Mouse (Mus musculus): ENCODE measurements around the gene Pnmt. TPM values are rescaled to one million over a fixed set of nuclear protein-coding genes. Genes with fewer than 3 reads are reported as not detected.

The Pnmt gene
- polyA plus RNA-seq, 1 experiment from 2014 or later = 4.8 TPM

DNA sequence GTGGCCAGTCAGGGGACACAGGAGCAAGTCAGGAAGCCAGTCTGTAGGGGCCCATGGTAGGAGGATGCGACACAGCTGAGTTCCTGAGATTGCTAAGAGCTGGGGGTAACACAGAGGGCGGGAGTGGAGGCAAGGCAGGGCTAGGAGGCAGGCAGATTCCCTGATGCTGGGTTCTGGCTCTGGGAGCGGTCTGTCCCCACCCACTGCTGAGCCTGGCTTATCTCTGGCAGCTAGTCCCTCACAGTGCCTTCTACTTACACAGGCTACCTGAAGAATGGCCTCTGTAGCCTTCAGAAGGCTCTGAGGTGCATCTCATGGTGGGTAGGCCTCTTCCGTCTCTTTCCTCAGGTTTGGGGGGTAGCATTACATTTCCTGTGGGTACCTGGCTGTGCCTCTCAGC is 6.4 kb downstream of the Pnmt start:
- Histone ChIP-seq H3K27ac (ENCODE audit: low read depth, low read length) (peak overlapping the region; percentile 92), H3K4me3 (ENCODE audit: low read depth, low read length) (no peak overlapping the region), H3K36me3 (ENCODE audit: control insufficient read depth, insufficient read depth, low read length) (no peaks in the 10 kb centered on the region), H3K9ac (ENCODE audit: low read depth, low read length) (peak overlapping the region; percentile 54; the same call in 1 of the 2 replicates), H3K4me2 (peak overlapping the region; percentile 27), H3K9me3 (replicated peaks; ENCODE audit: control insufficient read depth, low read length) (no peaks in the 10 kb centered on the region), H3K4me1 (ENCODE audit: control insufficient read depth, insufficient read depth, low read length) (peaks cover 60% of the 10 kb centered on the region), H3K27me3 (ENCODE audit: control insufficient read depth, insufficient read depth, low read length) (peaks cover 8% of the 10 kb centered on the region)
- 10% methylated on average over 4 of the region's 4 CpGs for WGBS (ENCODE audit: insufficient replicate concordance)
- 0 out of 2 replicates have a peak, but pooled peaks have one; percentile 20 for ATAC-seq (replicated peaks; ENCODE audit: insufficient number of reproducible peaks, low FRiP score, low TSS enrichment)

DNA sequence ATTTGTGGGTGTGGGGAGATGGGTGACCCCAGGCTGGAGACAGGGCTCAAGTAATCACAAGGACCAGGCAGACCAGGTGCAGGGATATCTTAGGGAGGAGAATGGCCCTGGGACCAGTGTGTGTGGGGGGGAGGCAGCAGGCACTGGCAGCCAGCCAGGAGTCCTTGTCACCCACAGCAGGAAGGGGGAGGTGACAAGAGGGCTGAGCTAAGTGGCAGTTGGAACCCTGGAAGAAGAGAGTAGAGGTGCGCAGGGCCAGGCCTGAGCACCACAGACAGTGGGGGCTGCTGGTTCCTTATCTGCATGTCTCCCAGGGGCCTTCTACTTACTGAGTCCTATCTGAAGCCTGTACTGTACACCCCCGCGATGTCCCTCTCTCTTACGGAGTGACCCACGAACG is 7.1 kb downstream of the Pnmt start:
- Histone ChIP-seq H3K4me1 (ENCODE audit: control insufficient read depth, insufficient read depth, low read length) (peaks cover 55% of the 10 kb centered on the region), H3K4me2 (peak overlapping the region; percentile 27), H3K36me3 (ENCODE audit: control insufficient read depth, insufficient read depth, low read length) (no peaks in the 10 kb centered on the region), H3K9me3 (replicated peaks; ENCODE audit: control insufficient read depth, low read length) (no peaks in the 10 kb centered on the region), H3K4me3 (ENCODE audit: low read depth, low read length) (no peak overlapping the region), H3K27me3 (ENCODE audit: control insufficient read depth, insufficient read depth, low read length) (peaks cover 1% of the 10 kb centered on the region), H3K9ac (ENCODE audit: low read depth, low read length) (peak overlapping the region; percentile 44), H3K27ac (ENCODE audit: low read depth, low read length) (peak overlapping the region; percentile 92)
- peak; percentile 53 for ATAC-seq (replicated peaks; ENCODE audit: insufficient number of reproducible peaks, low FRiP score, low TSS enrichment)
- 31% methylated on average over 6 of the region's 6 CpGs for WGBS (ENCODE audit: insufficient replicate concordance)

DNA sequence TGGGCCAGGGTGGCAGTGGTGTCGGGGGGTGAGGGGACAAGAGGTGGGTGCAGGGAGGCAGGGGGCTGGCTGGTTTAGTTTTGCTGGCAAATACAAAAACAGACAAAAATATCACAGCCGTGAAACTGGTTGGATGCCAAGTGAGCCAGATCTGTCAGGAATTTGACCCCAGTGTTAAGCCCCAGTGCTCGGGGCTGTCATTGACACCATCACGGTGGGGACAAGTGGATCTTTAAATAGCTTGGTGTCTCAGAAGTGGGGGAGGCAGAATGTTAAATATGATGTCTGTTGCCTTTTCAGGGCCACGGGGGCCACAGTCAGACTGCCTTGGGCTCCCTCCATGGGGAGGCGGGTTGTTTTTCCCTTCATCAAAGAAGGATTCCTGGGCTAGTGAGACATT is 8.1 kb downstream of the Pnmt start:
- no peaks in the 10 kb centered on the region for H3K27me3 ChIP-seq (ENCODE audit: control insufficient read depth, insufficient read depth, low read length)
- no peak for ATAC-seq (replicated peaks; ENCODE audit: insufficient number of reproducible peaks, low FRiP score, low TSS enrichment)
- H3K4me2 ChIP-seq = peak overlapping the region; percentile 27
- no peaks in the 10 kb centered on the region for H3K9me3 ChIP-seq (replicated peaks; ENCODE audit: control insufficient read depth, low read length)
- peak overlapping the region; percentile 92 for H3K27ac ChIP-seq (ENCODE audit: low read depth, low read length)
- H3K36me3 ChIP-seq (ENCODE audit: control insufficient read depth, insufficient read depth, low read length) = no peaks in the 10 kb centered on the region
- H3K4me1 ChIP-seq (ENCODE audit: control insufficient read depth, insufficient read depth, low read length) = peaks cover 45% of the 10 kb centered on the region
- 21% methylated on average over 6 of the region's 6 CpGs for WGBS (ENCODE audit: insufficient replicate concordance)
- H3K4me3 ChIP-seq (ENCODE audit: low read depth, low read length) = no peak overlapping the region
- H3K9ac ChIP-seq (ENCODE audit: low read depth, low read length) = no peak overlapping the region; the same call in 1 of the 2 replicates

DNA sequence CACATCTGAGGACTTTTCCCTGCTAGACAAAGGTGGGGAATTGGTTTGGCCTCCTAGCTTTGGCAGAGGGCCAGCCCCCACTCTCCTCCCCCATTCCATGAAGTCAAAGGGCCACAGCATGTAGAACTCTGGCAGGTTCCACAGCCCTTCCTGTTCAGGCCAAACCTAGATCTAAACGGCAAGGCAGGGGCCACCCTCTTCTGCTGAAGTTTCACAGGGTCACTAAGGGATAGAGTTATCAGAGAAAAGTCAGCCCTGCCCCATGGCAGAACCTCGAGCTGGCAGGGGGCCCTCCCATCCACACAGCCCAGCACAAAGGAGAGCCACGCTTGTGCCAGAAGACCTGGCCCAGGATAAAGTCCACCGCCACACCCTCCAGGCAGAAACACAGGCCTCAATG is 8.8 kb downstream of the Pnmt start:
- H3K4me1 ChIP-seq (ENCODE audit: control insufficient read depth, insufficient read depth, low read length) = peaks cover 49% of the 10 kb centered on the region

GRCm38 (mm10) chr11:98397946-98398345 is 11.7 kb downstream of the Pnmt start:
- no peaks in the 10 kb centered on the region for H3K27me3 ChIP-seq (ENCODE audit: control insufficient read depth, insufficient read depth, low read length)
- H3K4me2 ChIP-seq = no peak overlapping the region
- H3K9ac ChIP-seq (ENCODE audit: low read depth, low read length) = no peak overlapping the region
- no peaks in the 10 kb centered on the region for H3K9me3 ChIP-seq (replicated peaks; ENCODE audit: control insufficient read depth, low read length)
- no peak overlapping the region for H3K4me3 ChIP-seq (ENCODE audit: low read depth, low read length)
- no peak overlapping the region for H3K27ac ChIP-seq (ENCODE audit: low read depth, low read length)
- WGBS (ENCODE audit: insufficient replicate concordance) = 78% methylated on average over 7 of the region's 7 CpGs
- H3K4me1 ChIP-seq (ENCODE audit: control insufficient read depth, insufficient read depth, low read length) = peaks cover 25% of the 10 kb centered on the region
- H3K36me3 ChIP-seq (ENCODE audit: control insufficient read depth, insufficient read depth, low read length) = no peaks in the 10 kb centered on the region
- no peak for ATAC-seq (replicated peaks; ENCODE audit: insufficient number of reproducible peaks, low FRiP score, low TSS enrichment)

More for the DNA sequence above, 8.8 kb downstream of the Pnmt start:
- 25% methylated on average over 4 of the region's 4 CpGs for WGBS (ENCODE audit: insufficient replicate concordance)
- no peaks in the 10 kb centered on the region for H3K27me3 ChIP-seq (ENCODE audit: control insufficient read depth, insufficient read depth, low read length)
- peak overlapping the region; percentile 92 for H3K27ac ChIP-seq (ENCODE audit: low read depth, low read length)
- ATAC-seq (replicated peaks; ENCODE audit: insufficient number of reproducible peaks, low FRiP score, low TSS enrichment) = no peak
- no peaks in the 10 kb centered on the region for H3K9me3 ChIP-seq (replicated peaks; ENCODE audit: control insufficient read depth, low read length)
- H3K9ac ChIP-seq (ENCODE audit: low read depth, low read length) = 0 out of 2 replicates have a peak overlapping the region, but pooled peaks have one; percentile 28
- no peak overlapping the region for H3K4me3 ChIP-seq (ENCODE audit: low read depth, low read length)
- H3K4me2 ChIP-seq = peak overlapping the region; percentile 23; the same call in 1 of the 2 replicates
- H3K36me3 ChIP-seq (ENCODE audit: control insufficient read depth, insufficient read depth, low read length) = no peaks in the 10 kb centered on the region

DNA sequence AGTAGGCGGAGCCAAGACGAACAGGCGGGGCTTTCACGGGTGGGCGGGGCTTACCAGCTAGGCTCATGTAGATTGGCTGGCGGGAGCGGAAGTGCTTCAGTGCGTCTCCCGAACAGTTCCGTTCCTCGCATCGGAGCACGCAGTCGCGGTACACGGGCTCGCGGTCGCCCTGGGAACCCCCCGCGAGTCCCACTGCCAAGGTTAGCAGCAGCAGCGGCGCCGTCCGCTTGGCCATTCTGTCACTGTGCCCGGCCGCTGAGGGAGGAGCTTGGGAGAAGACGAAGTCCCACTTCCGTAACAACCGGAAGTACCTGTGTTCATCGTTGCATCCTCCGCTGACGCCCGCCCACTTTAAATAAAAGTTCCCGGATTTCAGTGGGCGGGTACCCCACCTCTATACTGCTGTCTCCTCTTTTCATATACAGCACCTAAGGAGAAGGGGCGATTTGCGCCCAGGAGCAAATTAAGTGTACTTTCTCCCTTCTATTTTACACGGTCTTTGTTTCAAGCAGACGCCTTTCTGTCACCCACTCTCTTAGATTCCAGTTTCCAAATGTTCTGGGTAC is 14.0 kb downstream of the Pnmt start, which contains the start of gene Pgap3:
Gene Pgap3, minus strand, starts transcription at position 330 of the 566 bp plus-strand sequence.
- Histone ChIP-seq H3K27ac (ENCODE audit: low read depth, low read length) (peak within 1 kb of the TSS; percentile 96), H3K4me1 (ENCODE audit: control insufficient read depth, insufficient read depth, low read length) (peaks cover 5% of the 10 kb centered on the region), H3K9me3 (replicated peaks; ENCODE audit: control insufficient read depth, low read length) (no peaks in the 10 kb centered on the region), H3K27me3 (ENCODE audit: control insufficient read depth, insufficient read depth, low read length) (no peaks in the 10 kb centered on the region), H3K4me2 (peak within 1 kb of the TSS; percentile 75), H3K9ac (ENCODE audit: low read depth, low read length) (peak within 1 kb of the TSS; percentile 85), H3K4me3 (ENCODE audit: low read depth, low read length) (peak within 1 kb of the TSS; percentile 68), H3K36me3 (ENCODE audit: control insufficient read depth, insufficient read depth, low read length) (no peaks in the 10 kb centered on the region)
- peak; percentile 77 for ATAC-seq (replicated peaks; ENCODE audit: insufficient number of reproducible peaks, low FRiP score, low TSS enrichment)
- 1% methylated on average over 40 of the region's 40 CpGs for WGBS (ENCODE audit: insufficient replicate concordance)

- Histone ChIP-seq H3K4me1 (ENCODE audit: control insufficient read depth, insufficient read depth, low read length) (peaks cover 4% of the 10 kb centered on the region; the same call in 1 of the 2 replicates), H3K4me2 (peak overlapping the region; percentile 75), H3K9ac (ENCODE audit: low read depth, low read length) (peak overlapping the region; percentile 85), H3K27ac (ENCODE audit: low read depth, low read length) (peak overlapping the region; percentile 96; the same call in 1 of the 2 replicates), H3K36me3 (ENCODE audit: control insufficient read depth, insufficient read depth, low read length) (no peaks in the 10 kb centered on the region), H3K9me3 (replicated peaks; ENCODE audit: control insufficient read depth, low read length) (no peaks in the 10 kb centered on the region), H3K27me3 (ENCODE audit: control insufficient read depth, insufficient read depth, low read length) (no peaks in the 10 kb centered on the region), H3K4me3 (ENCODE audit: low read depth, low read length) (peak overlapping the region; percentile 68)
- 58% methylated on average over 3 of the region's 3 CpGs for WGBS (ENCODE audit: insufficient replicate concordance)
- no peak for ATAC-seq (replicated peaks; ENCODE audit: insufficient number of reproducible peaks, low FRiP score, low TSS enrichment)
These were observed 14.6 kb downstream of the Pnmt start for GRCm38 (mm10) chr11:98400816-98401215.

- Histone ChIP-seq H3K4me2 (no peak overlapping the region), H3K27me3 (ENCODE audit: control insufficient read depth, insufficient read depth, low read length) (no peaks in the 10 kb centered on the region), H3K27ac (ENCODE audit: low read depth, low read length) (no peak overlapping the region), H3K9me3 (replicated peaks; ENCODE audit: control insufficient read depth, low read length) (no peaks in the 10 kb centered on the region), H3K4me1 (ENCODE audit: control insufficient read depth, insufficient read depth, low read length) (peaks cover 20% of the 10 kb centered on the region), H3K9ac (ENCODE audit: low read depth, low read length) (no peak overlapping the region), H3K4me3 (ENCODE audit: low read depth, low read length) (no peak overlapping the region), H3K36me3 (ENCODE audit: control insufficient read depth, insufficient read depth, low read length) (no peaks in the 10 kb centered on the region)
- 79% methylated on average over 6 of the region's 6 CpGs for WGBS (ENCODE audit: insufficient replicate concordance)
- ATAC-seq (replicated peaks; ENCODE audit: insufficient number of reproducible peaks, low FRiP score, low TSS enrichment) = no peak
These were observed 20.4 kb downstream of the Pnmt start for GRCm38 (mm10) chr11:98406621-98407020.

DNA sequence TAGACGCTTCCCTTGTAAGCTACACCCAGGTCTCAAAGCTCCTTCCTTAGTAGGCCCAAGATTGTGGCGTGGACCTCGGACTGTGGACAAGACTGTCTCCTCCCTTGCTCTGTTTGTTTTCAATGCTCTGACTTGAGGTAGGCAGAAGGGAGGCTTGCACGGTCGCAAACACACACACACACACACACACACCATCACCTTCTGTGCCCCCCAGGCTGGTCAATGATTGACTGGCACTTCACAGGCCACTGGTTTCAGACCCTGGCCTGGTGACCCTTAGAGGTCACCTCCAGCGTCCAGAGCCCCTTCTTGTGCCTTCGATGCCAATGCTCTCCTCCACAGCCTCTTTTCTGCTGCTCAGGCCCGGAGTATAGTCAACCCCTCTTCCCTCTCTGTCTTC is 22.6 kb downstream of the Pnmt start:
- Histone ChIP-seq H3K27me3 (ENCODE audit: control insufficient read depth, insufficient read depth, low read length) (no peaks in the 10 kb centered on the region), H3K4me2 (peak overlapping the region; percentile 45), H3K4me3 (ENCODE audit: low read depth, low read length) (peak overlapping the region; percentile 8; the same call in 1 of the 2 replicates), H3K9me3 (replicated peaks; ENCODE audit: control insufficient read depth, low read length) (no peaks in the 10 kb centered on the region), H3K9ac (ENCODE audit: low read depth, low read length) (peak overlapping the region; percentile 54; the same call in 1 of the 2 replicates), H3K36me3 (ENCODE audit: control insufficient read depth, insufficient read depth, low read length) (no peaks in the 10 kb centered on the region), H3K4me1 (ENCODE audit: control insufficient read depth, insufficient read depth, low read length) (peaks cover 28% of the 10 kb centered on the region), H3K27ac (ENCODE audit: low read depth, low read length) (peak overlapping the region; percentile 73)
- no peak for ATAC-seq (replicated peaks; ENCODE audit: insufficient number of reproducible peaks, low FRiP score, low TSS enrichment)
- 53% methylated on average over 8 of the region's 8 CpGs for WGBS (ENCODE audit: insufficient replicate concordance)
